Mouse (Mus musculus): ENCODE measurements at regions not wholly inside any gene's neighbourhood (a gene's known extent, or its start where the extent isn't known, plus 50 kb on each side); places are given as distances from the start of the nearest gene placed in this dataset.
"Not testable (repeated sequence)": the region's sequence is repeated elsewhere in the genome, so short reads cannot be mapped to it uniquely, and the experiment has no call there.

DNA sequence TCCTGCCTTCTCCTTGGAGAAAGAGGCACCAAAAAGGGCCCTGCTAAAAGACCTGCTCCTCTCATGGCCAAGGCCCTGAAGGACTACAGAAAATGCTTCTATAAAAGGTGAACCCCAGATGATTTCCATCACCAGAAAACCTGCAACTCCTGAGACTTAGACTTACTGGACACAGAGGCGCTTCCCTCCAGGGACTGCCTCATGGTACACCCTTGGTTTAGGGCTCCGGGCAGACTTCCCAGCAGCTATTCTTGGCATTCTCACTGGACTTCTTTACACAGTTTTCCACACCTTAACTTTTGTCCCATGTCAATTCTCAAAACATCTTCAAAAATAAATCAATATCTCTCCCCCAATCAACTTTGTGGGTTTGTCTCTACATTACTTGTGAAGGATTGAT lies 393.2 kb downstream of the Gpm6a start:
- DNase-seq: not testable (repeated sequence)

DNA sequence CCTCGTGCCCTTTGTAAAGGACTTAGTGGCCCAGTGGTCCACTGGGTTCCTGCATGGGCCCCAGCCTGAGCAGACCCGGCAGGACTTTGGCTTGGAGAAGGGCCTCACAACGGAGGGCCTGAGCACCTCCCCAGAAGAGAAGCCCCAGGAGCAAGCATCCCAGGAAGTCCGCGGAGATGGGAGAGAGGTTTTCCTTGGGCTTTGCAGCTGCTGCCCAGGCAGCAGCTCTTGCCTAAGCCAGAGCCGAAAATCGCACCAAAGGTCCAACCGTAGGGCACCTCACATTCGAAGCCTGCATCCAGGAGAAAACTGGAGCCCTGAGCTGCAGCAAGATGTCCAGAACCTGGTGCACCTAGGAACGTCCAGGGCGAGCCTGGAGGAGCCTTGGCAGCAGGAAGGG lies 405.2 kb downstream of the Gpm6a start:
- peak in 1 of 2 experiments; percentile 22 for DNase-seq

DNA sequence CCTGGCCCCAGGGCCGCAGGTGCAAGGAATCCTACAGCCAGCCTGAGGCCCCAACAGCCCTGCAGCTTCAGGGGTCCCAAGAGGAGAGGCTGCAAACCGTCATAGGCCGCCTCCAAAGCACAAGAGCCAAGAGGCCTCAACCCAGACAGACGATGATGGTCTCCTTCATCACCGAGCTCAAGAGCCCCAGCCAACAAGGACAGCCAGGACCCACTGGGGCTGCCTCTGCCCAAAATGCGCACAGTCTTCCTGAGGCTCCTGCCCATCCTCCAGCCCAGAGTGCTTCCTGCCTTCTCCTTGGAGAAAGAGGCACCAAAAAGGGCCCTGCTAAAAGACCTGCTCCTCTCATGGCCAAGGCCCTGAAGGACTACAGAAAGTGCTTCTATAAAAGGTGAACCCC lies 412.8 kb downstream of the Gpm6a start:
- not testable (repeated sequence) for DNase-seq

DNA sequence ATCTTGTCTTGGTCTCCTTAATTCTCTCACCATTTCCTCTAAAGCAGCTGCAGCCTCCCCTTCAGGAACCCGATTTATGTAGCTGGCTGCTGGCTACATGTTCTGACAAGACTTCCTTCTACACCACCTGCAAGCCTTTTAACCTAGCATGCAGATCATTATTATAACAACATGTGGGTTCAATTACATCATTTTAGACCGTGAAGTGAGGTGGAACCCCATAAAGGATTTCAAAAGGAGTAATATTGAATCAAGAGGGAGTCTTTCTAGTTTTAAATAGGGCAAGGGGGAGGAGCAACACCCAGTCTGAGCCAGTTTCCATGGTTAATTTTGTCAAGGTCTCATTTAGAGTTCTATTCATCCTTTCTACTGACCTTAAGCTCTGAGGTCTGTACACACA lies 442.4 kb downstream of the Gpm6a start:
- peak in 1 of 2 experiments; percentile 1 for DNase-seq

DNA sequence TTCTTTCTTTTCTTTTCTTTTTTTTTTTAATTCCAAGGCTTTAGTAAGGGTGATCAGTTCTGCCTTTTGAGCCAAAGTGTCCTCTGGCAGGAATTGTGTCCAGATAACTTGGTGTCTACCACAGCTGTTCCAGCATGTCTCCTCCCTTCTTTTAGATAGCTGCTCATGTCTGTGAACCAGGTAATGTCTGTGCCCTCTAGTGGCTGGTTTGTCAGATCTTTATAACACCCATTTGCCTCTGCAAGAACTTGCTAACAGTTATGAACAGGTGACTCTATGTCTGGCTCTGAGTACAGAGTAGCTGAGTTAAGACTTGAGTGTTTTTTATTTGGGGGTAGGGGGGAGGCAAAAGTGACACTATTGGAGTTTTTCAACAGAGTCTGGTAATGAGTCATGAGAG lies 443.7 kb downstream of the Gpm6a start:
- peak in 1 of 2 experiments; percentile 2 for DNase-seq

DNA sequence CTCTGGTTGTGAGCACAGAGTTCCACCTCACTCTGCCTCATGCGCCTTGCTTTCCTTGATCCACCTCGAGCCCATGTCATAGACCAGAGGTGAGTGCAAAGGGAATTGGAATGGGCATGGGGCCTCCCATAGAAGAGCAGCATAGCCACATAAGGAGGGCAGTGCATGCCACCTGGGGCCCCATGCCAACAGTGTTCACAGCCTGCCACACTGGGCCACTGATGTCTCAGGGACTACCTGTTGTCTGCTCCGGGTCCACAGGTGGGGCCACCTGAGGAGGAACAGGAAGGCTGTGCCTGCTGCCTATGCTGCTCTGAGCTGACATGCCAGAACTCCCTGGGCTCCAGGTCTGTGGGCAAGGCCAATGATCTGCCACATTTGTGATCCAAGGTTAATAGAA lies 445.8 kb downstream of the Gpm6a start:
- no peak for DNase-seq

DNA sequence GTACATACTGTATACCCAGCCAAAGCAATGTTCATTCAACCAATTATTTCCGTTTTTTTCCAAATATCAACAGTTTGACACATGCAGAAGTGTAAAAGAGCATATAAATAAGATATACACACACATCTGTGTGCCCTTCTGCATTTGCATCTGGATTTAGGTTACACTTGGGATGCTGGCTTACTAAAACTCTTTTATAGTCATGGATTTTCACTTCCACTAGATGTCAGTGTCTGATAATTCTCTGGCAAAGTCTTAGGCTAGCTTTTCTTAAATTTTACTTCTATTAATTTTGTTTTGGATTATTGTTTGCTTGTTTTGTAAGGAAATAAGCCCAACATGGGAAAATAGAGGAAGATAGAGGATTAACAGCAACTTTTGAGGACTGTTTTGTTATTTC lies 452.3 kb downstream of the Gpm6a start:
- DNase-seq: not testable (repeated sequence)

All from lung, postnatal 4 days (tissue).